Mouse (Mus musculus) midbrain, embryonic 13.5 days (tissue): Measurements from ENCODE around the gene Wdr18. TPM values are rescaled to one million over a fixed set of nuclear protein-coding genes. Genes with fewer than 3 reads are reported as not detected.

Experiments
- ATAC-seq: fragments of 200-750 bp; cut with Nextera tagmentation; 2 replicates; pipeline ENCODE4 v1.8.0; 2017; ENCODE audit warnings: mild to moderate bottlenecking, moderate TSS enrichment, moderate library complexity
- H3K27ac ChIP-seq: fragments of 300-500 bp; sonication (generic); 2 replicates; pipeline ENCODE4 v1.5.1; 2015; ENCODE audit warnings: inconsistent platforms, mild to moderate bottlenecking, moderate library complexity
- H3K27me3 ChIP-seq: fragments of 300-500 bp; sonication (generic); 2 replicates; pipeline ENCODE4 v1.6.1; 2015; ENCODE audit warnings: mild to moderate bottlenecking, inconsistent platforms
- H3K36me3 ChIP-seq: fragments of 300-500 bp; sonication (generic); 2 replicates; pipeline ENCODE4 v1.6.1; 2015; ENCODE audit warnings: mild to moderate bottlenecking, inconsistent platforms
- H3K4me1 ChIP-seq: fragments of 300-500 bp; sonication (generic); replicated peaks from 2 replicates; pipeline ENCODE4 v1.6.1; 2015; ENCODE audit warnings: inconsistent platforms
- H3K4me2 ChIP-seq: fragments of 300-500 bp; sonication (generic); replicated peaks from 2 replicates; pipeline ENCODE4 v1.6.1; 2015; ENCODE audit warnings: moderate library complexity, mild to moderate bottlenecking, inconsistent platforms
- H3K4me3 ChIP-seq: fragments of 300-500 bp; sonication (generic); replicated peaks from 2 replicates; pipeline ENCODE4 v1.5.1; 2015; ENCODE audit warnings: mild to moderate bottlenecking, inconsistent platforms
- H3K9ac ChIP-seq: fragments of 300-500 bp; sonication (generic); replicated peaks from 2 replicates; pipeline ENCODE4 v1.6.1; 2015; ENCODE audit warnings: mild to moderate bottlenecking, inconsistent platforms
- H3K9me3 ChIP-seq: fragments of 300-500 bp; sonication (generic); 2 replicates; pipeline ENCODE4 v1.6.1; 2016; ENCODE audit warnings: mild to moderate bottlenecking, inconsistent platforms
- WGBS: fragments of 180-500 bp; shearing (Covaris S2); methylation state at CpG from one replicate; pipeline ENCODE4 v1.1.7; 2015; 5-methylcytosine and 5-hydroxymethylcytosine counted together
- polyA plus RNA-seq: library from polyadenylated mRNA; unstranded; fragments of >200 nt; fragmentation: Nextera tagmentation; extraction: Ambion mirVana; gene quantifications from 2 replicates; pipeline ENCODE4 v1.2.1, GENCODE M21; 2015

Gene Wdr18
- polyA plus RNA-seq, 1 experiment from 2014 or later, result 76.7 TPM

GRCm38 (mm10) chr10:79937775-79938526, 22.0 kb upstream of the Wdr18 start:
- no peak overlapping the region for H3K4me2 ChIP-seq
- H3K27ac ChIP-seq, result no peak overlapping the region
- ATAC-seq, result no peak
- H3K9me3 ChIP-seq, result no peaks in the 10 kb centered on the region
- peaks cover 51% of the 10 kb centered on the region for H3K36me3 ChIP-seq
- H3K9ac ChIP-seq, result 0 out of 2 replicates have a peak overlapping the region, but pooled peaks have one; percentile 0
- H3K4me1 ChIP-seq, result peaks cover 33% of the 10 kb centered on the region
- H3K4me3 ChIP-seq, result no peak overlapping the region
- H3K27me3 ChIP-seq, result no peaks in the 10 kb centered on the region
- 45% methylated on average over 11 of the region's 11 CpGs for WGBS

- no peak overlapping the region for H3K9ac ChIP-seq
- peaks cover 34% of the 10 kb centered on the region; the same call in 1 of the 2 replicates for H3K36me3 ChIP-seq
- no peak overlapping the region for H3K4me3 ChIP-seq
- ATAC-seq, result no peak
- H3K4me2 ChIP-seq, result no peak overlapping the region
- no peaks in the 10 kb centered on the region for H3K27me3 ChIP-seq
- H3K4me1 ChIP-seq, result peaks cover 27% of the 10 kb centered on the region
- H3K9me3 ChIP-seq, result no peaks in the 10 kb centered on the region
- WGBS, result 84% methylated on average over 7 of the region's 7 CpGs
- no peak overlapping the region for H3K27ac ChIP-seq
Observed at GRCm38 (mm10) chr10:79940749-79941148, 19.2 kb upstream of the Wdr18 start.

GRCm38 (mm10) chr10:79942988-79943387, 17.0 kb upstream of the Wdr18 start:
- WGBS, result 81% methylated on average over 1 of the region's 1 CpGs
- H3K27ac ChIP-seq, result no peak overlapping the region

GRCm38 (mm10) chr10:79943471-79943901, 16.5 kb upstream of the Wdr18 start:
- Histone ChIP-seq H3K36me3 (peaks cover 22% of the 10 kb centered on the region; the same call in 1 of the 2 replicates), H3K27me3 (no peaks in the 10 kb centered on the region), H3K4me1 (peaks cover 27% of the 10 kb centered on the region), H3K4me2 (no peak overlapping the region), H3K4me3 (no peak overlapping the region), H3K9me3 (no peaks in the 10 kb centered on the region), H3K27ac (no peak overlapping the region), H3K9ac (no peak overlapping the region)
- ATAC-seq, result no peak
- WGBS, result 91% methylated on average over 9 of the region's 9 CpGs

More at GRCm38 (mm10) chr10:79942988-79943387, 17.0 kb upstream of the Wdr18 start:
- H3K27me3 ChIP-seq, result no peaks in the 10 kb centered on the region
- ATAC-seq, result no peak
- H3K4me2 ChIP-seq, result no peak overlapping the region
- peaks cover 27% of the 10 kb centered on the region for H3K4me1 ChIP-seq
- peaks cover 20% of the 10 kb centered on the region; the same call in 1 of the 2 replicates for H3K36me3 ChIP-seq
- no peak overlapping the region for H3K9ac ChIP-seq
- H3K4me3 ChIP-seq, result no peak overlapping the region
- no peaks in the 10 kb centered on the region for H3K9me3 ChIP-seq

- peak; percentile 59 for ATAC-seq
- peaks cover 27% of the 10 kb centered on the region for H3K4me1 ChIP-seq
- no peak overlapping the region for H3K4me2 ChIP-seq
- no peaks in the 10 kb centered on the region for H3K9me3 ChIP-seq
- H3K4me3 ChIP-seq, result no peak overlapping the region
- peaks cover 38% of the 10 kb centered on the region for H3K36me3 ChIP-seq
- H3K9ac ChIP-seq, result peak overlapping the region; percentile 25; the same call in 1 of the 2 replicates
- no peaks in the 10 kb centered on the region for H3K27me3 ChIP-seq
- peak overlapping the region; percentile 61 for H3K27ac ChIP-seq
- 17% methylated on average over 16 of the region's 16 CpGs for WGBS
Observed at GRCm38 (mm10) chr10:79945507-79946234, 14.3 kb upstream of the Wdr18 start.

- 21% methylated on average over 7 of the region's 7 CpGs for WGBS
- Histone ChIP-seq H3K36me3 (peaks cover 42% of the 10 kb centered on the region), H3K27me3 (no peaks in the 10 kb centered on the region), H3K27ac (no peak overlapping the region), H3K9me3 (no peaks in the 10 kb centered on the region), H3K4me3 (no peak overlapping the region), H3K4me2 (no peak overlapping the region), H3K4me1 (peaks cover 27% of the 10 kb centered on the region), H3K9ac (no peak overlapping the region; the same call in 1 of the 2 replicates)
- ATAC-seq, result no peak
Observed at GRCm38 (mm10) chr10:79946752-79947322, 13.1 kb upstream of the Wdr18 start.

GRCm38 (mm10) chr10:79947502-79947901, 12.4 kb upstream of the Wdr18 start:
- WGBS, result 89% methylated on average over 6 of the region's 6 CpGs
- Histone ChIP-seq H3K27me3 (no peaks in the 10 kb centered on the region), H3K9ac (0 out of 2 replicates have a peak overlapping the region, but pooled peaks have one; percentile 14), H3K4me2 (no peak overlapping the region), H3K4me1 (peaks cover 27% of the 10 kb centered on the region), H3K27ac (no peak overlapping the region), H3K4me3 (no peak overlapping the region), H3K36me3 (peaks cover 41% of the 10 kb centered on the region), H3K9me3 (no peaks in the 10 kb centered on the region)
- ATAC-seq, result no peak

- H3K36me3 ChIP-seq, result peaks cover 53% of the 10 kb centered on the region
- H3K9ac ChIP-seq, result no peak overlapping the region; the same call in 1 of the 2 replicates
- no peak overlapping the region for H3K4me2 ChIP-seq
- no peak for ATAC-seq
- WGBS, result 95% methylated on average over 4 of the region's 4 CpGs
- H3K4me3 ChIP-seq, result no peak overlapping the region
- no peak overlapping the region for H3K27ac ChIP-seq
- no peaks in the 10 kb centered on the region for H3K27me3 ChIP-seq
- H3K4me1 ChIP-seq, result peaks cover 20% of the 10 kb centered on the region
- no peaks in the 10 kb centered on the region for H3K9me3 ChIP-seq
Observed at GRCm38 (mm10) chr10:79949873-79950272, 10.1 kb upstream of the Wdr18 start.

GRCm38 (mm10) chr10:79950661-79951060, 9.3 kb upstream of the Wdr18 start:
- Histone ChIP-seq H3K9ac (no peak overlapping the region), H3K36me3 (peaks cover 53% of the 10 kb centered on the region), H3K27me3 (no peaks in the 10 kb centered on the region), H3K4me1 (peaks cover 14% of the 10 kb centered on the region), H3K27ac (no peak overlapping the region), H3K4me3 (no peak overlapping the region), H3K9me3 (no peaks in the 10 kb centered on the region), H3K4me2 (no peak overlapping the region)
- WGBS, result 84% methylated on average over 18 of the region's 18 CpGs
- no peak for ATAC-seq

- 88% methylated on average over 6 of the region's 6 CpGs for WGBS
- Histone ChIP-seq H3K9ac (no peak overlapping the region), H3K9me3 (no peaks in the 10 kb centered on the region), H3K27ac (no peak overlapping the region), H3K27me3 (peaks cover 6% of the 10 kb centered on the region; the same call in 1 of the 2 replicates), H3K36me3 (peaks cover 45% of the 10 kb centered on the region), H3K4me3 (no peak overlapping the region), H3K4me2 (no peak overlapping the region), H3K4me1 (peaks cover 3% of the 10 kb centered on the region; the same call in 1 of the 2 replicates)
- no peak for ATAC-seq
Observed at GRCm38 (mm10) chr10:79953946-79954345, 6.0 kb upstream of the Wdr18 start.

GRCm38 (mm10) chr10:79955691-79956090, 4.3 kb upstream of the Wdr18 start:
- Histone ChIP-seq H3K4me1 (peaks cover 8% of the 10 kb centered on the region), H3K4me3 (no peak overlapping the region), H3K9ac (peak overlapping the region; percentile 10), H3K36me3 (peaks cover 28% of the 10 kb centered on the region), H3K9me3 (no peaks in the 10 kb centered on the region), H3K27me3 (peaks cover 6% of the 10 kb centered on the region; the same call in 1 of the 2 replicates), H3K27ac (no peak overlapping the region), H3K4me2 (no peak overlapping the region)
- WGBS, result 79% methylated on average over 9 of the region's 9 CpGs
- ATAC-seq, result no peak
